Mouse (Mus musculus): ENCODE measurements at regions not wholly inside any gene's neighbourhood (a gene's known extent, or its start where the extent isn't known, plus 50 kb on each side); places are given as distances from the start of the nearest gene placed in this dataset.

DNA sequence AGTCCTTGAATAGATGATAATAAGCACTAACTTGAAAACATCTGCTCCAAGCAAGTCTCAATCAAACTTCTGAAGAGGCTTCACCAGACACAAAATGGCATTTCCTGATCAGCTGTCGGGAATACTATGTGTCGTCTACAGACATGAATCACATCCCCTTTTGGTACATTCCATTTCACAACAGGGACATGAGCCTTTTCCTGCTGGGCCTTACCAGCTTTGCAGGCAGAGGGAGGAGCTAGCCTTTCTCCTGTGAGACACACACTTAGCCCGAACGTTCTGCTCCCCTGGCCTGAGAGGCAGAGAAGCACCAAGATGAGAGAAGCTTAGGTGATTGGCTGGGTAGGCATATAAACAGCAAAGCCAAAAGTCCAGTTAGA, 56.9 kb upstream of the Rai14 start:
- TF ChIP-seq POLR2A (IDR thresholded peaks at IDR 0.05; ENCODE audit: insufficient read length, low read depth) (no peak), MYOG (IDR thresholded peaks at IDR 0.05; ENCODE audit: control insufficient read depth in 1 of 3, insufficient read depth in 1 of 3, insufficient read length in 2 of 3, low read depth in 2 of 3) (no peak), E2F4 (IDR thresholded peaks at IDR 0.05; ENCODE audit: insufficient read depth) (no peak), MAX (IDR thresholded peaks at IDR 0.05; ENCODE audit: low read depth) (no peak)

All from myocyte (in vitro differentiated cells).